Mouse (Mus musculus): ENCODE data around the gene Nefh. TPM values are rescaled to one million over a fixed set of nuclear protein-coding genes. Genes with fewer than 3 reads are reported as not detected.
A peak's percentile ranks its signal among the peaks of the same experiment; 100 is the strongest.

Nefh gene
- 0.39 and 0.74 TPM in 2 replicates for polyA plus RNA-seq (2016; fragmentation: Nextera tagmentation; extraction: Ambion mirVana)

DNA sequence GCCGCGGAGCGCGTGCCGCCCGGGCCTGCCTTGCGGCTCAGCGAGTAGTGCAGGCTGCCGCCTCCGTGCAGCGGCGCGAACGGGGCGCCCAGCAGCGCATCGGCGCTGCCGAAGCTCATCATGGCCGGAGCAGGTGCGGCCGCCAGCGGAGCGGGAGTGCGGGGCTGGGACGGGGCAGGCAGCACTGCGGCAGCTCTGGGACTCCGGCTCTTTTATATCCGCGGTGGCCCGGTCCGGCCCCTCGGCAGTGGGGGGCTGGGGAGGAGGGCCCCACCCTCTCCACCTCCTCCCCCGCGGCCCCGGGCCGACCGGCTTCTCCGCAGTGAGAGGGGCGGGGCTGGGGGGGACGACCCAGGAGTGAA lies at the start of gene Nefh:
Gene Nefh, minus strand, starts transcription at position 252 of the 362 bp plus-strand sequence.
- DNase-seq (ENCODE audit: low spot score), result no peak
- no peaks in the 10 kb centered on the region for H3K9me3 ChIP-seq
- peaks cover 18% of the 10 kb centered on the region for H3K4me1 ChIP-seq
- no peaks in the 10 kb centered on the region for H3K36me3 ChIP-seq
- peaks cover 98% of the 10 kb centered on the region for H3K27me3 ChIP-seq (ENCODE audit: insufficient read depth, poor library complexity, severe bottlenecking)
- H3K27ac ChIP-seq, result no peak within 1 kb of the TSS
- H3K4me3 ChIP-seq, result peak within 1 kb of the TSS; percentile 64
- WGBS, result 3% methylated on average over 40 of the region's 41 CpGs

DNA sequence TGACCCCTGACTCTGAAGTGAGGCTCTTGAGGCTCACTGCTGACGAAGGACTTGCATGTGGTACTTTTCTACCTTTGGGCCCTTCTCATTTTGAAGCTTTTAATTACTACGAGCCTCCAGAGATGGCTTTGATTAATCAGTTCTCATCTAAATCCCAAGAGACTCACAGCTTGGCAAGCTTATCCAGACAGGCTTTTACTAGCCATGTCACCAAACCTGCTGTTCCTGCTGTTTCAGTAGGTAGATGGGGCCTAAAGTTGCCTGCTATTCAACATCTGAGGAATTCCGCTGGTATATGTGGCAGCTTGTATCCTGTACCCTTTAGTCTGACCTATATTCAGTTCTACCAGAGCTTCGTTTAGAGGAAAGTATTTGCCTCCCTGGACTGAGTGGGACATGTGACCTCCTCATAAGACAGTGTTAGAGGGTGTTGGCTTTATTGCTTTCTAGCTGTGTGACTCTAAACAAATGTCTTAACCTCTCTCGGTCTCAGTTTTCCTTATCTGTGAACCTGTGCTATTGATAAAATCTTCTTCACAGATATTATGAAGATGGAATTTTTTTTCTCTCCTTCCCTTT lies 48.8 kb upstream of the Nefh start:
- 0 out of 2 replicates have a peak, but pooled peaks cover 19% of the 10 kb centered on the region for H3K36me3 ChIP-seq
- H3K27ac ChIP-seq, result no peak overlapping the region
- no peaks in the 10 kb centered on the region for H3K27me3 ChIP-seq (ENCODE audit: insufficient read depth, poor library complexity, severe bottlenecking)
- DNase-seq (ENCODE audit: low spot score), result no peak
- H3K4me3 ChIP-seq, result no peak overlapping the region
- 89% methylated on average over 5 of the region's 5 CpGs for WGBS
- peaks cover 21% of the 10 kb centered on the region for H3K4me1 ChIP-seq
- no peaks in the 10 kb centered on the region for H3K9me3 ChIP-seq

DNA sequence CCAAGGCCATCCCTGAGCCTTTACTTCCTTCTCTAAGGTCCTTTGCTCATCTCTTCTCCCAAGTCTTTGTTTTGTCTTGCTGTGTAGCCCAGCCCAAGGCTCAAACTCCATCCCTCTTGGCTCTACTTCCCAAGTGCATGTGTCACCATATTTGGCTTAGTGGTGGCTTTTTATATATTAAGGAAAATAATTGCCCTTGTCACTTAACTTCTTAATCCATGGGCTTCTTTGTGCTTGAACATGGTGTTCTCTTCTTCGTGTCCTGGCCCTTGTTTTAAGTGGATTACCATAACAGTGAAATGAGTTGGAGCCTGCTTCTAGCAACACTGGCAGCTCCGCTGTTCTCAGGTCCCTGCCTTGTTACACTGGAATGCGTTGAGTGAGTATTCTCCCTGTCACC lies 47.8 kb upstream of the Nefh start:
- Histone ChIP-seq H3K27ac (no peak overlapping the region), H3K9me3 (no peaks in the 10 kb centered on the region), H3K27me3 (ENCODE audit: insufficient read depth, poor library complexity, severe bottlenecking) (no peaks in the 10 kb centered on the region), H3K4me3 (no peak overlapping the region), H3K4me1 (peaks cover 21% of the 10 kb centered on the region), H3K36me3 (0 out of 2 replicates have a peak, but pooled peaks cover 19% of the 10 kb centered on the region)
- WGBS, result 85% methylated on average over 3 of the region's 3 CpGs
- no peak for DNase-seq (ENCODE audit: low spot score)

DNA sequence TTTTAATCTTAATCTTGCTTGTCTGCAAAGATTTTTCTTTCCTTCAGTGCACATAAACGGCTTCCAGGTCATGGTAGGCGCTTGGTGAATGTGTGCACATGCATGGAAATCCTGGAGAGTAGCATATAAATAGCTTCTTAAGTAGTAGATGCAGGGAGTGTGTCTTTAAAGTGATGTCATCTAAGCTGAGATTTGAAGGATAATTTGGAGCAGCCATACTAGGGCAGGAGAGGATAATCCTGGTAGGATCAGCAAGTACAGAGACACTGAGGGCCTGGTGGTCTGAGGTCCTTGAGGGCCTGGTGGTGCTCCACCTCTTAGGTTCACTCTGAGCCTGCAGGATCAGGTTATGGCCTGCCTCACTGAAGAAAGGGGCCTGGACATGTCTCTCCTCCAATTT lies 44.6 kb upstream of the Nefh start:
- H3K9me3 ChIP-seq, result no peaks in the 10 kb centered on the region
- peaks cover 17% of the 10 kb centered on the region for H3K36me3 ChIP-seq
- H3K27me3 ChIP-seq (ENCODE audit: insufficient read depth, poor library complexity, severe bottlenecking), result no peaks in the 10 kb centered on the region
- H3K4me3 ChIP-seq, result no peak overlapping the region
- H3K4me1 ChIP-seq, result peaks cover 32% of the 10 kb centered on the region
- no peak for DNase-seq (ENCODE audit: low spot score)
- WGBS, result 93% methylated on average over 2 of the region's 2 CpGs
- no peak overlapping the region for H3K27ac ChIP-seq

DNA sequence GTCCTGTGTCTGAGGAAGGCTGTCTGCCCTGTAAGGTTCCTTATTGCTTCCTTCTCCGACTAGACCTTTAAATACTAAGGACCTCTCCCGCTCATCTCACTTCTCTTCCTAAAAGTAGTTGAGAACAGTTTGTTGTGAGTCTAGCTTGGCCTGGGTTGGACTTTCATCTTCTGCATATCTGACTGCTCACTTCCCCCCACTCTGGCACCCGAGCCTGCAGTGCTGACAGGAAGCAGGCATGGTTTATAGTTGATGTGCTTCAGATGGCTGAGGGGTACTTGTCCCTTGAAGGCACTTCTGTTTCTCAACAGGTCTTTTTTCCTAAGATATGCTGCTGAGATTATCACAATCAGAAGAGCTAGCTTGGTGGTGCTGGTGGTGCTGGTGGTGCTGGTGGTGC lies 41.3 kb upstream of the Nefh start:
- no peaks in the 10 kb centered on the region for H3K27me3 ChIP-seq (ENCODE audit: insufficient read depth, poor library complexity, severe bottlenecking)
- no peak overlapping the region for H3K4me3 ChIP-seq
- H3K4me1 ChIP-seq, result peaks cover 38% of the 10 kb centered on the region
- 46% methylated on average over 3 of the region's 3 CpGs for WGBS
- no peak for DNase-seq (ENCODE audit: low spot score)
- no peak overlapping the region for H3K27ac ChIP-seq
- H3K36me3 ChIP-seq, result peaks cover 14% of the 10 kb centered on the region
- no peaks in the 10 kb centered on the region for H3K9me3 ChIP-seq

DNA sequence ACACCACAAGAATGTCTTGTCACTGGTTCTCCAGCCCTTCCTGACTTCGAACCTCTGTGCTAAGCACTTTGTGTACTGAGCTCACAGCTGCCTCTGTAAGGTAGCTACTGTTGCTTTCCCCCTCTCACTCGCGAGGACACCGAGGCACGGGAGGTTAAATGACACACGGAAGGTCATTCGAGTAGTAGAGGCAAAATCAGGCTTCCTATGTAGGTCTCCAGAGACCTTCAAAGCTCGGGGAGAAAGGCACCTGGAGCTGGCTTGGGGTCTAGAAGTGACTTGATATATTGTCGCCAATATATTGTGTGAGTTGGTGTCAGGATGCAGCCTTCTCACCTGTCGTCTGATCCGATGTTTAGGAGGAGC lies 39.6 kb upstream of the Nefh start:
- Histone ChIP-seq H3K9me3 (no peaks in the 10 kb centered on the region), H3K4me3 (peak overlapping the region; percentile 73), H3K36me3 (peaks cover 14% of the 10 kb centered on the region), H3K4me1 (peaks cover 44% of the 10 kb centered on the region), H3K27me3 (ENCODE audit: insufficient read depth, poor library complexity, severe bottlenecking) (no peaks in the 10 kb centered on the region), H3K27ac (peak overlapping the region; percentile 83; the same call in 1 of the 2 replicates)
- 54% methylated on average over 11 of the region's 11 CpGs for WGBS
- no peak for DNase-seq (ENCODE audit: low spot score)

DNA sequence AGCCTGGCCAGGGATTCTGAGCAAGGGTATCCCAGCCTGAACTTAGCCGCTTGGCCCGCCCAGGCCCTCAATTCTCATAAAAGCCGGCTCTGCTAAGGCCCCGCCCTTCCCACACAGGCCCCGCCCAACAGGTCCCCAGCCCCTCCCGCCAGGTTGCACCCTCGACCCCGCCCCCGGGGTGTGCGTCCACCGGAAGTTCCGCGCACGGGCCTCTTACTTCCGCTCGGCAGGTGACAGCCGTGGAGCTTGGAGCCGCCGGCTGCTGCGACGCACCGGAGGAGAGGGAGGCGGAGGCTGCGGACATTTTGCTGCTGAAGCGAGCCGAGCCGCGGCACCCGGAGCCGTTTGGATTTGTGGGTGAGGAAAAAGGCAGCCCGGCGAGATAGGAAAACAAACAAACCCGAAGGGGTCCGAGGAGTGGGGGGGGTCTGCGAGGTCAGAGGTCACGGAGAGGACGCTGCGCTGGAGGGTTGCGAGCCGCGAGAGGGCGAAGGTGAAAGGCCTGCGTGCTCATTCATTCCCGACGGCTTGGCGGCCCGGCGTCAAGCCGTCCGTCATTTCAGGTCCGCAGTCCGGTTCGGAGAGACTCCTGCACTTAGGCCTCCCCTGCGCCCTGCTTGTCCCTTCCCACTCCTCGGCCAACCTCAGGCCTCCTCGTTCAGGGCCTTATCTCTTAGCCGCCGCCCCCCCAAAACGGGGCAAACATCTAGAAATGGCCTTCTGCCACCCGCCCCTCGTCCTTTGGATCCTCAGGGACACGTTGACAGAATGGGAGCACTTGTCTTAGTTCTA lies 39.0 kb upstream of the Nefh start, which contains the start of gene Ap1b1:
Gene Ap1b1, plus strand, starts transcription at position 130 of the 792 bp plus-strand sequence.
- under 1% methylated on average over 62 of the region's 62 CpGs for WGBS

DNA sequence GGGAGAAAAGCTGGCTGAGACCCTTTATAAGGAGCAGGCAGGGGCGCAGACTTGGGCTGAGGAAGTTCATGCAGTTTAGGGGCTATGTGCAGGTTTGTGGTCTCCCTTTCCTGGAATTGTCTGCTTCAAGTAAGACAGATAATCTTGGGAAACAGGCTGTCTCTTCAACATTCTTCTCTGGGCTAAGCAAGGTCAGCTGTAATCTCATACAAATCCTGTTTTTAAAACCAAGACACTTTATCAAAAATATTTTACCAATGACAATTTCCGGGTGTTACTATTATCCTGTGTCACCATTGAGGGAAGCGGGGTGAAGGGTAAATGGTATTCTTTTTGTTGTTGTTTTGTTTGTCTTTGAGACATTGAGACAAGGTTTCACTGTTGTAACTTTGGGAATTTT lies 36.9 kb upstream of the Nefh start:
- no peak for DNase-seq (ENCODE audit: low spot score)
- H3K4me1 ChIP-seq, result peaks cover 40% of the 10 kb centered on the region
- H3K27me3 ChIP-seq (ENCODE audit: insufficient read depth, poor library complexity, severe bottlenecking), result no peaks in the 10 kb centered on the region
- no peak overlapping the region for H3K4me3 ChIP-seq
- H3K36me3 ChIP-seq, result peaks cover 2% of the 10 kb centered on the region
- H3K9me3 ChIP-seq, result no peaks in the 10 kb centered on the region
- WGBS, result 71% methylated on average over 3 of the region's 3 CpGs
- no peak overlapping the region for H3K27ac ChIP-seq

More for the DNA sequence above, 39.0 kb upstream of the Nefh start, which contains the start of gene Ap1b1:
- H3K4me1 ChIP-seq, result peaks cover 42% of the 10 kb centered on the region
- peaks cover 14% of the 10 kb centered on the region for H3K36me3 ChIP-seq
- peak within 1 kb of the TSS; percentile 83 for H3K27ac ChIP-seq
- no peaks in the 10 kb centered on the region for H3K9me3 ChIP-seq
- H3K4me3 ChIP-seq, result peak within 1 kb of the TSS; percentile 73
- DNase-seq (ENCODE audit: low spot score), result peak; percentile 97
- H3K27me3 ChIP-seq (ENCODE audit: insufficient read depth, poor library complexity, severe bottlenecking), result no peaks in the 10 kb centered on the region

DNA sequence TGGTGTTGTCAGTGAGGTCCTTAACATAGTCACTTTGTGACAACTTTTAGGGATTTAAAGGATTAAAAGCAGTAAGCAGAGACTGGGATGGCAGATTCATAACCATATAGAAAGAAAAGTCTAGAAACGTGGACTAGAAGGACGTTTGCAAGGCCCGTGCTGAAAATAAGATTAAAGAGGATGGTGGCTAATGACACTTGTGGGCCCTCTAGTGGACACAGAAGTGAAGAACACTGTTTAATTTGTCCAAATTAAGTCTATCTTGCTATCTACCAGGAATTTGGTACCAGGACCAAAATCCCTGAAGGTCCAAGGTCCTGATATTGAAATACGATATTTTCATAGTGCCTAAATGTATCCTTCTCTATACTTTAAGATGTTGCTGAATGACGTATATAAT lies 36.4 kb upstream of the Nefh start:
- peak overlapping the region; percentile 38; the same call in 1 of the 2 replicates for H3K4me3 ChIP-seq
- no peaks in the 10 kb centered on the region for H3K36me3 ChIP-seq
- H3K27me3 ChIP-seq (ENCODE audit: insufficient read depth, poor library complexity, severe bottlenecking), result no peaks in the 10 kb centered on the region
- H3K4me1 ChIP-seq, result peaks cover 35% of the 10 kb centered on the region
- WGBS, result 4% methylated on average over 5 of the region's 5 CpGs
- H3K27ac ChIP-seq, result no peak overlapping the region
- no peak for DNase-seq (ENCODE audit: low spot score)
- no peaks in the 10 kb centered on the region for H3K9me3 ChIP-seq

DNA sequence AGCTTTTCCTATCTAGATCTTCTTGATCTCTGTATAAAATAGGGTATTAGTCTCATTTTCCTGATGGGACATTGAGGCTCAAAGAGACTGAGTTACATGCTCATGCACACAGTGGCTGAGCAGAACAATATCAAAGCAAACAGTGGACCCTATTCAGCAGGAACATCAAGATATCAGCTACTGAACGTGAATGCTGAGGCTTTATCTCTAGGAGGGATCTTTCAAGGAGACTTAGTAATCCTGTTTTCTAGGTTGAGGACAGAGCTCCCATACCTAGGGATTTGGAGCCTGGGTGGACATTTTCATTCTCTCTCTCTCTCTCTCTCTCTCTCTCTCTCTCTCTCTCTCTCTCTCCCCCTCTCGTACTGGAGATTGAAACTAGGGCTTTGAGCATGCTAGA lies 35.7 kb upstream of the Nefh start:
- no peaks in the 10 kb centered on the region for H3K9me3 ChIP-seq
- 53% methylated on average over 2 of the region's 2 CpGs for WGBS
- peaks cover 28% of the 10 kb centered on the region for H3K4me1 ChIP-seq
- no peak overlapping the region for H3K27ac ChIP-seq
- H3K27me3 ChIP-seq (ENCODE audit: insufficient read depth, poor library complexity, severe bottlenecking), result no peaks in the 10 kb centered on the region
- H3K4me3 ChIP-seq, result no peak overlapping the region
- no peaks in the 10 kb centered on the region for H3K36me3 ChIP-seq
- DNase-seq (ENCODE audit: low spot score), result no peak

DNA sequence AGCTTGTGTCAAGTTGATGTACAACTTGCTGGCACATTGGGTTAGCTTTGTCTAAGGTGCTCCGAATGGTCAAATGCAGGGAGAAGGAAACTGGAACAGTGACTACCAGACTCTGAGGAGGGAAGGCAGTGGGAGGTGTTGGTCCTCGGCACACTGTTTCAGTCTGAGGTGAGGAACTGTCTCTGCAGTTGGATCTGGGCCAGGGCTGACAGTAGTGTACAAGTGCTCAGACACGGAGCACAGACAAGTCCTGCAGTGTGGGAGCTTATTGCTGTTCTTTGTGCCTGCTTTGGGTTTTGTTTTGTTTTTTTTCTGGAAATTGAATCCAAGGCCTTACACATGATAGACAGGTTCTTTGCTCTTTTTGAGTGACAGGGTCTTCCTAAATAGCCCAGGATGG lies 35.1 kb upstream of the Nefh start:
- Histone ChIP-seq H3K36me3 (no peaks in the 10 kb centered on the region), H3K27me3 (ENCODE audit: insufficient read depth, poor library complexity, severe bottlenecking) (no peaks in the 10 kb centered on the region), H3K4me1 (peaks cover 23% of the 10 kb centered on the region), H3K27ac (no peak overlapping the region), H3K9me3 (no peaks in the 10 kb centered on the region), H3K4me3 (no peak overlapping the region)
- DNase-seq (ENCODE audit: low spot score), result no peak
- 66% methylated on average over 3 of the region's 3 CpGs for WGBS

DNA sequence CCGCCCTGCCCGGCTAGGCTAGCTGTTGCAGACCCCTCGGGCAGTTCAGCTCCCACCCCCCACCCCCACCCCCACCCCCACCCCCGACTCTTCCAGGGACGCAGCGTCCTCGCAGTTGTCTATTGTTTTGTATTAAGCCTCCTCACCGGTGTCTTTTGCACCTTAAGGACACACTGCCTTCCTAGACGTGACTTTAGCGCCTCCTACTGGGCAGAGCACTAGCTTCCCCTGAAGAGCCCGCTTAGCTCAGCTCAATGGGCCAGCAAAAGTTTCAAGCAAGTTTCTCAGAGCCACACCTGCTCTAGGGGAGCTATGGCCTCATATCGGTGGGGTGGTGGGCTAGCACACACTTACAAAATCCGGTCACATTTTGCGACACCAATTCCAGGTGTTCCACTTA lies 27.8 kb upstream of the Nefh start:
- no peaks in the 10 kb centered on the region for H3K36me3 ChIP-seq
- 0 out of 2 replicates have a peak, but pooled peaks cover 4% of the 10 kb centered on the region for H3K27me3 ChIP-seq (ENCODE audit: insufficient read depth, poor library complexity, severe bottlenecking)
- DNase-seq (ENCODE audit: low spot score), result peak; percentile 79
- peak overlapping the region; percentile 35 for H3K4me3 ChIP-seq
- no peak overlapping the region for H3K27ac ChIP-seq
- no peaks in the 10 kb centered on the region for H3K9me3 ChIP-seq
- H3K4me1 ChIP-seq, result peaks cover 10% of the 10 kb centered on the region; the same call in 1 of the 2 replicates
- WGBS, result 5% methylated on average over 14 of the region's 14 CpGs

DNA sequence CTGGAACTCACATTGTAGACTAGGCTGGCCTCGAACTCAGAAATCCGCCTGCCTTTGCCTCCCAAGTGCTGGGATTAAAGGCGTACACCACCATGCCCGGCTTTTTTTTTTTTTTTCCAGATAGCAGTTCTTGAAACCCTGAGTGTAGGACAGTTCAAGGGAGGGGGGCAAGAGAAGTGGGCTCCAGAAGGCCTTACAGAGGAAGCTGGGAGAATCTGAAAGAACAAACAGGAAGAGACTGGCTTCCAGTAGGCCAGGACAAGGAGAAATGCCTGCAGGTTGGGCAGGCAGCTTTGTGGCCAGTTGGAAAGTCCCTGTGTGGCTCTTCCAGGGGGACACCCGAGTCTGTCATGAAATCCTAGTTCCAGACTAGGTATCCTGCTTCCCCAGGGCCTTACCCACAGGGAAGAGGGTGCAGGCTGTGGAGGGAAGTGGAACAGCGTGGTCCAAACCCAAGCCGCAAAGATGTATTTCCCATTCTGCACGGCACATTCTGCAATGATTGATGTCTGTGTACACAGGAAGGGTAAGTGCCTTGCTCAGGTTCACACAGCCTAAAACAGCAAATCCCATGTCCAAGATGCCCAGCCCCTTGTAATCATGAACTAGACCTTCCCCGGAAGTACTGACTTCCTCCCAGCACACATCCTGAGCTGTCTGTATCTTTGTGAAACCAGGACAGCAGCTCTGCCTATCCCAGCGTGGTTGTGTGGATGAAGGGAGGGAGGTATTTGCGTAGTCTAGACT lies 26.7 kb upstream of the Nefh start:
- Histone ChIP-seq H3K36me3 (no peaks in the 10 kb centered on the region), H3K9me3 (no peaks in the 10 kb centered on the region), H3K27ac (peak overlapping the region; percentile 36; the same call in 1 of the 2 replicates), H3K27me3 (ENCODE audit: insufficient read depth, poor library complexity, severe bottlenecking) (0 out of 2 replicates have a peak, but pooled peaks cover 4% of the 10 kb centered on the region), H3K4me3 (no peak overlapping the region), H3K4me1 (peaks cover 10% of the 10 kb centered on the region; the same call in 1 of the 2 replicates)
- DNase-seq (ENCODE audit: low spot score), result no peak
- 69% methylated on average over 11 of the region's 11 CpGs for WGBS
